Mouse (Mus musculus) thymus, adult 2 months (tissue): ENCODE data around the gene Trip6.

ENCODE experiments used
- CTCF ChIP-seq: fragments of 200-500 bp; IDR thresholded peaks from 2 replicates; pipeline ENCODE4 v1.5.1; 2012; ENCODE audit warnings: mild to moderate bottlenecking, control low read depth, low read length, moderate library complexity, borderline replicate concordance; ENCODE audit not compliant: control insufficient read depth, poor library complexity, insufficient read depth; ENCODE audit errors: extremely low read depth
- POLR2A ChIP-seq: fragments of 200-500 bp; IDR thresholded peaks from 2 replicates; pipeline ENCODE4 v1.6.1; 2012; ENCODE audit warnings: mild to moderate bottlenecking, low read length, control low read depth, moderate library complexity; ENCODE audit not compliant: control insufficient read depth, poor library complexity, insufficient read depth; ENCODE audit errors: extremely low read depth

DNA sequence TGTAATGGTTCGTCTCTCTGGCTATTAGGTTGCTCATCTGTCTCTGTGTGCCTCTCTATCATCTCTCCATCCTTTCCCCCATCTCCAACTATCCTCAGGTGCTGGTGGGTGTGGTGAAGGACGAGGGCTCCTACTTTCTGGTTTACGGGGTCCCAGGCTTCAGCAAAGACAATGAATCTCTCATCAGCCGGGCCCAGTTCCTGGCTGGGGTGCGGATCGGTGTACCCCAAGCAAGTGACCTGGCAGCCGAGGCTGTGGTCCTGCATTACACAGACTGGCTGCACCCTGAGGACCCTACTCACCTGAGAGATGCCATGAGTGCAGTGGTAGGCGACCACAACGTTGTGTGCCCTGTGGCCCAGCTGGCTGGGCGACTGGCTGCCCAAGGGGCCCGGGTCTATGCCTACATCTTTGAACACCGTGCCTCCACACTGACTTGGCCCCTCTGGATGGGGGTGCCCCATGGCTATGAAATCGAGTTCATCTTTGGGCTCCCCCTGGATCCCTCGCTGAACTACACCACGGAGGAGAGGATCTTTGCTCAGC, 22.8 kb downstream of the Trip6 start:
- TF ChIP-seq POLR2A: no peak
- no peak for TF ChIP-seq CTCF
